Comparison of ENCODE assay signal across 16 mouse cellular contexts in genomic region chr3:149169442-149169841, GRCm38 (mm10).
DNase-seq lines count a peak whose midpoint lies in the region; ATAC-seq lines count a peak whose summit lies in the region.
"Had no signal": no experiment of that assay in that cellular context is flagged by ENCODE, and none has a peak within 500 bp of the region (broad histone marks: within the 10 kb centered on the region; RNA-seq: fewer than 3 reads in every experiment).

No protein-coding gene starts in this region.

- no peaks in the 10 kb centered on the region for H3K9me3 ChIP-seq in limb, embryonic 10.5 days (replicated peaks)
- no peaks in the 10 kb centered on the region for H3K9me3 ChIP-seq in liver, embryonic 15.5 days (replicated peaks)
- H3K9me3 ChIP-seq: heart, embryonic 13.5 days; hindbrain, embryonic 13.5 days; midbrain, embryonic 13.5 days had no signal

- H3K9ac ChIP-seq in liver, embryonic 15.5 days = no peak overlapping the region
- H3K9ac ChIP-seq: heart, embryonic 13.5 days; hindbrain, embryonic 13.5 days; midbrain, embryonic 13.5 days had no signal

- 0 out of 2 replicates have a peak overlapping the region, but pooled peaks have one; percentile 16 for H3K27ac ChIP-seq in limb, embryonic 10.5 days
- H3K27ac ChIP-seq in liver, embryonic 15.5 days (replicated peaks) = no peak overlapping the region
- H3K27ac ChIP-seq: heart, embryonic 13.5 days; hindbrain, embryonic 13.5 days; kidney, postnatal 0 days; midbrain, embryonic 13.5 days had no signal

- no peak overlapping the region for H3K4me2 ChIP-seq in liver, embryonic 15.5 days
- H3K4me2 ChIP-seq: heart, embryonic 13.5 days; hindbrain, embryonic 13.5 days; midbrain, embryonic 13.5 days had no signal

- H3K4me1 ChIP-seq in limb, embryonic 10.5 days = peaks cover 18% of the 10 kb centered on the region
- 0 out of 2 replicates have a peak, but pooled peaks cover 8% of the 10 kb centered on the region for H3K4me1 ChIP-seq in liver, embryonic 15.5 days (replicated peaks)
- H3K4me1 ChIP-seq: hindbrain, embryonic 13.5 days; midbrain, embryonic 13.5 days had no signal

- 59% methylated on average over 12 of the region's 12 CpGs for WGBS in limb, embryonic 10.5 days
- WGBS in liver, embryonic 15.5 days (ENCODE audit: insufficient replicate concordance) = 64% methylated on average over 12 of the region's 12 CpGs

- ATAC-seq in liver, embryonic 15.5 days (ENCODE audit: insufficient read depth) = peak; percentile 70
- ATAC-seq: CD4-positive, CD25-positive, alpha-beta regulatory T cell, adult 4 months; inflammation-experienced regulatory T-cells, adult 6 months; midbrain, embryonic 13.5 days had no signal

- DNase-seq in heart, adult 11 months = peak; percentile 48
- DNase-seq in heart, adult 8-10 months (ENCODE audit: low spot score) = no peak
- no peak for DNase-seq in limb, embryonic 10.5 days (ENCODE audit: low spot score)
- DNase-seq in adrenal gland, postnatal 14 days = no peak
- DNase-seq in thymus, postnatal 36 days = no peak
- DNase-seq in cerebellum, adult 9-11 months = no peak
- DNase-seq: cerebellum, postnatal 10 days; spleen, adult 18-20 months; thymus, adult 2 months had no signal

- H3K4me3 ChIP-seq in limb, embryonic 10.5 days = no peak overlapping the region
- no peak overlapping the region for H3K4me3 ChIP-seq in liver, embryonic 15.5 days (replicated peaks)
- H3K4me3 ChIP-seq: heart, embryonic 13.5 days; hindbrain, embryonic 13.5 days; midbrain, embryonic 13.5 days had no signal

- H3K27me3 ChIP-seq in limb, embryonic 10.5 days (ENCODE audit: low read depth, poor library complexity, severe bottlenecking) = no peaks in the 10 kb centered on the region
- no peaks in the 10 kb centered on the region for H3K27me3 ChIP-seq in liver, embryonic 15.5 days
- H3K27me3 ChIP-seq: heart, embryonic 13.5 days; hindbrain, embryonic 13.5 days had no signal

- no peaks in the 10 kb centered on the region for H3K36me3 ChIP-seq in limb, embryonic 10.5 days
- H3K36me3 ChIP-seq in liver, embryonic 15.5 days (replicated peaks) = no peaks in the 10 kb centered on the region
- H3K36me3 ChIP-seq: heart, embryonic 13.5 days; hindbrain, embryonic 13.5 days; midbrain, embryonic 13.5 days had no signal
